Mouse (Mus musculus): ENCODE results near the gene Ldb3. TPM values are rescaled to one million over a fixed set of nuclear protein-coding genes. Genes with fewer than 3 reads are reported as not detected.

The Ldb3 gene
- 0.68 and 0.76 TPM in 2 replicates for polyA plus RNA-seq (2014; fragmentation: Nextera tagmentation; extraction: Ambion mirVana)

DNA sequence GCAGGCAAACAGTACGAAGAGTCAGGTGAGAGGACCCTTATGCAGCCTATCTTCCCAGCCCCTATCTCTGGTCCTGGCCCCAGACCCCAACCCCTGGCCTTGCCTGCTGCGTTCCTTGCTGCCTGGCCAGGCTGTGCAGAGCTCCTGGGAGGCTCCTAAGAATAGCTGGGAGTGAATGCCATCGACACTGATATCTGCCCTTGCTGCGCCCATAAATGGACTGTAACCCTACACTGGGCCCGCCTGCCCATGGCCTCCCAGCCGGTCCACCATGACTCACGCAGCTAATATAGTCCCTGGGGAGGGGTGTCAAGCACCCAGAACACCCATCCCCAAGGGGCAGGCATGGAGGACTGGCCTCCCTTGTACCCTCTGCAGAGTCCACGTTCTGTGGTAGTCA lies at the start of gene Ldb3:
Ldb3 (minus strand) TSS at position 185 of the 400 bp plus-strand sequence.
- H3K4me2 ChIP-seq (replicated peaks) = no peak within 1 kb of the TSS
- H3K36me3 ChIP-seq (replicated peaks; ENCODE audit: control insufficient read depth, insufficient read depth) = no peaks in the 10 kb centered on the region
- H3K27me3 ChIP-seq (ENCODE audit: control insufficient read depth, insufficient read depth, low read length) = no peaks in the 10 kb centered on the region
- H3K9me3 ChIP-seq (ENCODE audit: control insufficient read depth, low read length) = no peaks in the 10 kb centered on the region
- no peak within 1 kb of the TSS for H3K4me3 ChIP-seq (replicated peaks; ENCODE audit: low read length)
- 84% methylated on average over 8 of the region's 8 CpGs for WGBS
- ATAC-seq (ENCODE audit: low FRiP score) = no peak
- H3K27ac ChIP-seq = no peak within 1 kb of the TSS
- no peak within 1 kb of the TSS for H3K9ac ChIP-seq
- DNase-seq (ENCODE audit: low spot score) = no peak
- H3K4me1 ChIP-seq (replicated peaks; ENCODE audit: control insufficient read depth, insufficient read depth, low read length) = no peaks in the 10 kb centered on the region

GRCm38 (mm10) chr14:34635721-34636120 lies 47.2 kb upstream of the Ldb3 start:
- no peak for ATAC-seq (ENCODE audit: low FRiP score)

DNA sequence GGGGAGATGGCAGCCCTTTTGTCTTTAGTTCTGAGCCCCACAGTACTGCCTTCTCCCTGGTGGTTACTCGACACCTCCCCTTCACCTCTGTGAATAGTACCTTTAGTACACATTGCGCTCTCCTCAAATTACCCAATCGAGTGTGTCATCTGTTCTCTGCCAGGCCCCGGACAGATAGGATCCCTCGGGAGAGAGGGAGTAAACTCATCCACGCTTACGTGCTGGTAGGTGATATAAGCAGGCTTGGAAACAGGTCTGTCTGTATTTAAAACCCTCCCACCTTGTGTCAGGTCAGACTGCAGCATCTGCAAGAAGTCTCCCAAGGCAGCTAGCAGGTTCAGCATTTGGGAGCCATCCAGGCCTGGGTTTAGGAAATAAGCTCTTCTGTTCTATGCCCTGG lies 46.7 kb upstream of the Ldb3 start:
- H3K9me3 ChIP-seq (ENCODE audit: control insufficient read depth, low read length) = no peaks in the 10 kb centered on the region
- DNase-seq (ENCODE audit: low spot score) (no peak), ATAC-seq (ENCODE audit: low FRiP score) (no peak)
- no peak overlapping the region for H3K9ac ChIP-seq
- no peak overlapping the region for H3K27ac ChIP-seq
- H3K4me3 ChIP-seq (replicated peaks; ENCODE audit: low read length) = no peak overlapping the region
- WGBS = 42% methylated on average over 7 of the region's 7 CpGs
- H3K4me1 ChIP-seq (replicated peaks; ENCODE audit: control insufficient read depth, insufficient read depth, low read length) = no peaks in the 10 kb centered on the region
- no peak overlapping the region for H3K4me2 ChIP-seq (replicated peaks)
- H3K27me3 ChIP-seq (ENCODE audit: control insufficient read depth, insufficient read depth, low read length) = no peaks in the 10 kb centered on the region
- no peaks in the 10 kb centered on the region for H3K36me3 ChIP-seq (replicated peaks; ENCODE audit: control insufficient read depth, insufficient read depth)

More at GRCm38 (mm10) chr14:34635721-34636120, 47.2 kb upstream of the Ldb3 start:
- no peak overlapping the region for H3K9ac ChIP-seq
- H3K4me1 ChIP-seq (replicated peaks; ENCODE audit: control insufficient read depth, insufficient read depth, low read length) = no peaks in the 10 kb centered on the region
- WGBS = 90% methylated on average over 6 of the region's 6 CpGs
- no peak overlapping the region for H3K27ac ChIP-seq
- no peaks in the 10 kb centered on the region for H3K9me3 ChIP-seq (ENCODE audit: control insufficient read depth, low read length)
- no peaks in the 10 kb centered on the region for H3K36me3 ChIP-seq (replicated peaks; ENCODE audit: control insufficient read depth, insufficient read depth)
- H3K4me2 ChIP-seq (replicated peaks) = no peak overlapping the region
- no peak for DNase-seq (ENCODE audit: low spot score)
- H3K27me3 ChIP-seq (ENCODE audit: control insufficient read depth, insufficient read depth, low read length) = no peaks in the 10 kb centered on the region
- no peak overlapping the region for H3K4me3 ChIP-seq (replicated peaks; ENCODE audit: low read length)

DNA sequence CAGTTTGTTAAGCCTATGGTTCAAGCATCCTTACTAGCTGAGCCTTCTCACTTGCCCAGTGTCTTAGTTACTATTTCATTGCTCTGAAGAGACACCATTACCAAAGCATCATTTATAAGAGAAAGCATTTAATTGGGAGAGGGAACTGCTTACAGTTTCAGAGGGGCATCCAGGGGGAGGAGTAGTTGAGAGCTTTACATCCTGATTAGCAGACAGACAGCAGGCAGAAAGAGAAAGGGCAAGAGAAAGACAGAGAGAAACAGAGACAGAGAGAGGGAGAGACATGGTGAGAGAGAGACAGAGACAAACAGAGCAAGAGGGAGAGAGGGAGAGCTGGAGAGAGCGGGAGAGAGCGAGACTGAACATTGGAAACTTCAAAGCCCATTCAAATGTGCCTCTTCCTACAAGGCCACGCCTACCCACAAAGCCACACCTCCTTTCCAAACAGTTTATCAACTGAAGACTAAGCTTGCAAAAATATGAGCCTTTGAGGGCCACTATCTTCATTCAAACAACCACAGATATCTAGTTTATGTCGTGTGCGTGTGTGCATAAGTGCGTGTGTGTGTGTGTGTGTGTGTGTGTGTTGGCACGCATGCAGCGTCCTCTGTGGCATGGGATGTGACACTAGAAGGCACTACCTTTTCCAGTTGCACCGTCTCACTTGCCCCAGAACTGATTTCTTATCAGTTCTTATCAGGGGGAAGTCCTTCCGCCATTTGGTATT lies 44.4 kb upstream of the Ldb3 start:
- Histone ChIP-seq H3K4me3 (replicated peaks; ENCODE audit: low read length) (no peak overlapping the region), H3K27me3 (ENCODE audit: control insufficient read depth, insufficient read depth, low read length) (no peaks in the 10 kb centered on the region), H3K9ac (no peak overlapping the region), H3K9me3 (ENCODE audit: control insufficient read depth, low read length) (no peaks in the 10 kb centered on the region), H3K27ac (no peak overlapping the region), H3K4me2 (replicated peaks) (no peak overlapping the region), H3K4me1 (replicated peaks; ENCODE audit: control insufficient read depth, insufficient read depth, low read length) (no peaks in the 10 kb centered on the region), H3K36me3 (replicated peaks; ENCODE audit: control insufficient read depth, insufficient read depth) (no peaks in the 10 kb centered on the region)
- ATAC-seq (ENCODE audit: low FRiP score) (no peak), DNase-seq (ENCODE audit: low spot score) (no peak)
- 85% methylated on average over 10 of the region's 10 CpGs for WGBS

GRCm38 (mm10) chr14:34626824-34627223 lies 38.3 kb upstream of the Ldb3 start:
- Histone ChIP-seq H3K4me2 (replicated peaks) (no peak overlapping the region), H3K9me3 (ENCODE audit: control insufficient read depth, low read length) (no peaks in the 10 kb centered on the region), H3K27me3 (ENCODE audit: control insufficient read depth, insufficient read depth, low read length) (no peaks in the 10 kb centered on the region), H3K27ac (no peak overlapping the region), H3K9ac (no peak overlapping the region), H3K4me3 (replicated peaks; ENCODE audit: low read length) (no peak overlapping the region), H3K4me1 (replicated peaks; ENCODE audit: control insufficient read depth, insufficient read depth, low read length) (no peaks in the 10 kb centered on the region), H3K36me3 (replicated peaks; ENCODE audit: control insufficient read depth, insufficient read depth) (no peaks in the 10 kb centered on the region)
- WGBS = 92% methylated on average over 7 of the region's 7 CpGs
- ATAC-seq (ENCODE audit: low FRiP score) (no peak), DNase-seq (ENCODE audit: low spot score) (no peak)

GRCm38 (mm10) chr14:34623531-34624210 lies 35.2 kb upstream of the Ldb3 start:
- Histone ChIP-seq H3K4me2 (replicated peaks) (no peak overlapping the region), H3K9ac (no peak overlapping the region), H3K27ac (no peak overlapping the region), H3K4me1 (replicated peaks; ENCODE audit: control insufficient read depth, insufficient read depth, low read length) (no peaks in the 10 kb centered on the region), H3K4me3 (replicated peaks; ENCODE audit: low read length) (no peak overlapping the region), H3K9me3 (ENCODE audit: control insufficient read depth, low read length) (no peaks in the 10 kb centered on the region), H3K36me3 (replicated peaks; ENCODE audit: control insufficient read depth, insufficient read depth) (no peaks in the 10 kb centered on the region), H3K27me3 (ENCODE audit: control insufficient read depth, insufficient read depth, low read length) (no peaks in the 10 kb centered on the region)
- ATAC-seq (ENCODE audit: low FRiP score) (no peak), DNase-seq (ENCODE audit: low spot score) (no peak)
- 85% methylated on average over 16 of the region's 16 CpGs for WGBS

DNA sequence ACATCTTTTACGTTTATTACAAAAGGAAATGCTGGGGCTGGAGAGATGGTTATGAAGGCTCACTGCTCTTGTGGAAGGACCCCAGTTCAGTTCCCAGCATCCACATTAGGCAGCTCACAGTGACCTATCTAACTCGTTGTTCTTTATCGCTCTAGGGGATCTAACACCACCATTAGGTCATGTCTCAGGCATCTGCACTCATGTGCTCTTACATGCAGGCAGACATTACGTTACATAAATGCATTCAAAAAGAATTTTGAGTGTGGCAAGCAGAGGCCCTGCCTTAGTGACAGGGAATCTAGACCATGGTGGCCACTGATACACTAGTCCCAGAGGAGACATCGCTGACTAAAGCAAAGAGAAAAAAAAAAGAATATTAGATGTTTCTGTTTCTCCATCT lies 34.6 kb upstream of the Ldb3 start:
- Histone ChIP-seq H3K4me3 (replicated peaks; ENCODE audit: low read length) (no peak overlapping the region), H3K9ac (no peak overlapping the region), H3K27ac (no peak overlapping the region), H3K27me3 (ENCODE audit: control insufficient read depth, insufficient read depth, low read length) (no peaks in the 10 kb centered on the region), H3K9me3 (ENCODE audit: control insufficient read depth, low read length) (no peaks in the 10 kb centered on the region), H3K36me3 (replicated peaks; ENCODE audit: control insufficient read depth, insufficient read depth) (no peaks in the 10 kb centered on the region), H3K4me2 (replicated peaks) (no peak overlapping the region), H3K4me1 (replicated peaks; ENCODE audit: control insufficient read depth, insufficient read depth, low read length) (no peaks in the 10 kb centered on the region)
- no peak for ATAC-seq (ENCODE audit: low FRiP score)
- no peak for DNase-seq (ENCODE audit: low spot score)
- WGBS = 87% methylated on average over 5 of the region's 5 CpGs

DNA sequence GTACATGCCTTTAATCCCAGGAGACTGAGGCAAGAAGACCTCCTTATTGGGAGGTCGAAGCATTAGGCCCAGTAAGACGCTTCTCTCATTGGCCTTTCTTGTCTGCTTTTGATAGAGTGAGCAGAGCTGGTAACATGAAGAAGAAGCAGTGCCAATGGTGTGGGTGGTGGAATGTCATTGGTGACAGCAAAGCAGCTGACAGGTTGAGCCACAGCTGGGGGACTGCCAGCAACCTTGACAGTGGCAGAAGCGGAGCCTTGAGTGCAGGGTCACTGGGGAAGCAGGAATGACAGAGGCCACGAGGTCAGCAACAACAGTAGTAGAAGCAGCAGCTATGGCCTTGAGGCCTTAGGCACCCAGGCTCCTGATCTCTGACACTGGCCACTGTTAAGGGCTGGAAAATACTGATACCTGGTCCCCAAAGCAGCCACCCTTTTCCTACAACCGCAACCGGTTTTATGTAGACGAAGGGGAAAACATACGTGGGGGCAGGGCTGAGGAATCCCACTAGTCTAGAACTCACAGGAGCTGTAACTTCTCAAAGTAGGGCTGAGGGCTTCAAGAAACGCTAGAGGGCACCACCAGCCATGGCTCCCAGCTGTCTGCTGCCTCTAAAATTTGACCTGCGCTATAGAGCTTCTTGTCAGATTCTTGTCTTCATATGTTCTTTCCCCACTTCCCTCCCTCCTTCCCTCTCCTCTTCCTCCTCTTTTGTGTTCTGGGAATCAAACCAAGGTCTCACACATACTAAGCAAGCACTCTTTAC lies 32.3 kb upstream of the Ldb3 start:
- DNase-seq (ENCODE audit: low spot score) = no peak
- no peak overlapping the region for H3K9ac ChIP-seq
- 38% methylated on average over 10 of the region's 10 CpGs for WGBS
- H3K4me3 ChIP-seq (replicated peaks; ENCODE audit: low read length) = no peak overlapping the region
- ATAC-seq (ENCODE audit: low FRiP score) = no peak
- H3K9me3 ChIP-seq (ENCODE audit: control insufficient read depth, low read length) = no peaks in the 10 kb centered on the region
- no peaks in the 10 kb centered on the region for H3K4me1 ChIP-seq (replicated peaks; ENCODE audit: control insufficient read depth, insufficient read depth, low read length)
- H3K27me3 ChIP-seq (ENCODE audit: control insufficient read depth, insufficient read depth, low read length) = peaks cover 6% of the 10 kb centered on the region; the same call in 1 of the 2 replicates
- H3K27ac ChIP-seq = no peak overlapping the region
- no peak overlapping the region for H3K4me2 ChIP-seq (replicated peaks)
- H3K36me3 ChIP-seq (replicated peaks; ENCODE audit: control insufficient read depth, insufficient read depth) = no peaks in the 10 kb centered on the region

- Histone ChIP-seq H3K9me3 (ENCODE audit: control insufficient read depth, low read length) (no peaks in the 10 kb centered on the region), H3K4me3 (replicated peaks; ENCODE audit: low read length) (no peak overlapping the region), H3K27me3 (ENCODE audit: control insufficient read depth, insufficient read depth, low read length) (peaks cover 16% of the 10 kb centered on the region; the same call in 1 of the 2 replicates), H3K36me3 (replicated peaks; ENCODE audit: control insufficient read depth, insufficient read depth) (no peaks in the 10 kb centered on the region), H3K4me1 (replicated peaks; ENCODE audit: control insufficient read depth, insufficient read depth, low read length) (no peaks in the 10 kb centered on the region), H3K4me2 (replicated peaks) (no peak overlapping the region), H3K27ac (no peak overlapping the region), H3K9ac (no peak overlapping the region)
- DNase-seq (ENCODE audit: low spot score) (no peak), ATAC-seq (ENCODE audit: low FRiP score) (no peak)
- 43% methylated on average over 9 of the region's 9 CpGs for WGBS
Measured at GRCm38 (mm10) chr14:34618808-34619207, 30.3 kb upstream of the Ldb3 start.
